Mouse (Mus musculus): Measurements from ENCODE around the gene Rnf220. TPM values are rescaled to one million over a fixed set of nuclear protein-coding genes. Genes with fewer than 3 reads are reported as not detected.

Rnf220 gene
- polyA plus RNA-seq, 1 experiment = 95.4 TPM

- Histone ChIP-seq H3K4me1 (ENCODE audit: control insufficient read depth, insufficient read depth, insufficient read length) (no peaks in the 10 kb centered on the region), H3K27me3 (ENCODE audit: control insufficient read depth, insufficient read depth, low read length) (no peaks in the 10 kb centered on the region), H3K4me3 (ENCODE audit: extremely low read depth, insufficient read depth, insufficient read length) (no peak overlapping the region), H3K27ac (ENCODE audit: insufficient read depth, low read length) (no peak overlapping the region), H3K36me3 (ENCODE audit: control insufficient read depth, insufficient read depth, low read length) (peaks cover 56% of the 10 kb centered on the region)
- no peak for TF ChIP-seq POLR2A (IDR thresholded peaks at IDR 0.05; ENCODE audit: low read depth, low read length)
- TF ChIP-seq CTCF (IDR thresholded peaks at IDR 0.05; ENCODE audit: extremely low read depth, insufficient read depth, insufficient read length, insufficient replicate concordance) = no peak
- DNase-seq (ENCODE audit: low read depth in 1 of 2, low spot score in 2 of 2) = no peak
- 90% methylated on average over 7 of the region's 7 CpGs for WGBS
Observed at GRCm38 (mm10) chr4:117277687-117278086, 219.2 kb downstream of the Rnf220 start.

GRCm38 (mm10) chr4:117277021-117277420 is 219.8 kb downstream of the Rnf220 start:
- no peaks in the 10 kb centered on the region for H3K27me3 ChIP-seq (ENCODE audit: control insufficient read depth, insufficient read depth, low read length)
- H3K4me1 ChIP-seq (ENCODE audit: control insufficient read depth, insufficient read depth, insufficient read length) = no peaks in the 10 kb centered on the region
- no peak for DNase-seq (ENCODE audit: low read depth in 1 of 2, low spot score in 2 of 2)
- 94% methylated on average over 13 of the region's 13 CpGs for WGBS
- peaks cover 59% of the 10 kb centered on the region for H3K36me3 ChIP-seq (ENCODE audit: control insufficient read depth, insufficient read depth, low read length)
- TF ChIP-seq CTCF (IDR thresholded peaks at IDR 0.05; ENCODE audit: extremely low read depth, insufficient read depth, insufficient read length, insufficient replicate concordance) (no peak), POLR2A (IDR thresholded peaks at IDR 0.05; ENCODE audit: low read depth, low read length) (no peak)
- no peak overlapping the region for H3K27ac ChIP-seq (ENCODE audit: insufficient read depth, low read length)
- H3K4me3 ChIP-seq (ENCODE audit: extremely low read depth, insufficient read depth, insufficient read length) = no peak overlapping the region

GRCm38 (mm10) chr4:117276281-117276711 is 220.6 kb downstream of the Rnf220 start:
- Histone ChIP-seq H3K4me3 (ENCODE audit: extremely low read depth, insufficient read depth, insufficient read length) (no peak overlapping the region), H3K27me3 (ENCODE audit: control insufficient read depth, insufficient read depth, low read length) (no peaks in the 10 kb centered on the region), H3K27ac (ENCODE audit: insufficient read depth, low read length) (no peak overlapping the region), H3K4me1 (ENCODE audit: control insufficient read depth, insufficient read depth, insufficient read length) (no peaks in the 10 kb centered on the region), H3K36me3 (ENCODE audit: control insufficient read depth, insufficient read depth, low read length) (peaks cover 59% of the 10 kb centered on the region)
- DNase-seq (ENCODE audit: low read depth in 1 of 2, low spot score in 2 of 2) = no peak
- WGBS = 94% methylated on average over 17 of the region's 17 CpGs
- TF ChIP-seq POLR2A (IDR thresholded peaks at IDR 0.05; ENCODE audit: low read depth, low read length) = no peak
- no peak for TF ChIP-seq CTCF (IDR thresholded peaks at IDR 0.05; ENCODE audit: extremely low read depth, insufficient read depth, insufficient read length, insufficient replicate concordance)

GRCm38 (mm10) chr4:117274720-117275119 is 222.1 kb downstream of the Rnf220 start:
- DNase-seq (ENCODE audit: low read depth in 1 of 2, low spot score in 2 of 2) = no peak
- TF ChIP-seq CTCF (IDR thresholded peaks at IDR 0.05; ENCODE audit: extremely low read depth, insufficient read depth, insufficient read length, insufficient replicate concordance) = no peak
- TF ChIP-seq POLR2A (IDR thresholded peaks at IDR 0.05; ENCODE audit: low read depth, low read length) = no peak
- Histone ChIP-seq H3K27ac (ENCODE audit: insufficient read depth, low read length) (no peak overlapping the region), H3K4me1 (ENCODE audit: control insufficient read depth, insufficient read depth, insufficient read length) (no peaks in the 10 kb centered on the region), H3K36me3 (ENCODE audit: control insufficient read depth, insufficient read depth, low read length) (peaks cover 53% of the 10 kb centered on the region), H3K27me3 (ENCODE audit: control insufficient read depth, insufficient read depth, low read length) (no peaks in the 10 kb centered on the region), H3K4me3 (ENCODE audit: extremely low read depth, insufficient read depth, insufficient read length) (no peak overlapping the region)
- 93% methylated on average over 4 of the region's 4 CpGs for WGBS

- Histone ChIP-seq H3K36me3 (ENCODE audit: control insufficient read depth, insufficient read depth, low read length) (peaks cover 47% of the 10 kb centered on the region), H3K4me1 (ENCODE audit: control insufficient read depth, insufficient read depth, insufficient read length) (no peaks in the 10 kb centered on the region), H3K27ac (ENCODE audit: insufficient read depth, low read length) (no peak overlapping the region), H3K4me3 (ENCODE audit: extremely low read depth, insufficient read depth, insufficient read length) (no peak overlapping the region), H3K27me3 (ENCODE audit: control insufficient read depth, insufficient read depth, low read length) (no peaks in the 10 kb centered on the region)
- 86% methylated on average over 12 of the region's 12 CpGs for WGBS
- no peak for DNase-seq (ENCODE audit: low read depth in 1 of 2, low spot score in 2 of 2)
- no peak for TF ChIP-seq CTCF (IDR thresholded peaks at IDR 0.05; ENCODE audit: extremely low read depth, insufficient read depth, insufficient read length, insufficient replicate concordance)
- no peak for TF ChIP-seq POLR2A (IDR thresholded peaks at IDR 0.05; ENCODE audit: low read depth, low read length)
Observed at GRCm38 (mm10) chr4:117272459-117272858, 224.4 kb downstream of the Rnf220 start.

- no peaks in the 10 kb centered on the region for H3K27me3 ChIP-seq (ENCODE audit: control insufficient read depth, insufficient read depth, low read length)
- H3K4me3 ChIP-seq (ENCODE audit: extremely low read depth, insufficient read depth, insufficient read length) = no peak overlapping the region
- WGBS = 22% methylated on average over 6 of the region's 6 CpGs
- H3K27ac ChIP-seq (ENCODE audit: insufficient read depth, low read length) = no peak overlapping the region
- TF ChIP-seq POLR2A (IDR thresholded peaks at IDR 0.05; ENCODE audit: low read depth, low read length) (no peak), CTCF (IDR thresholded peaks at IDR 0.05; ENCODE audit: extremely low read depth, insufficient read depth, insufficient read length, insufficient replicate concordance) (peak; percentile 80; the same call in 1 of the 2 replicates)
- peak; percentile 36 to 62 for DNase-seq (ENCODE audit: low read depth in 1 of 2, low spot score in 2 of 2)
- H3K36me3 ChIP-seq (ENCODE audit: control insufficient read depth, insufficient read depth, low read length) = peaks cover 26% of the 10 kb centered on the region
- no peaks in the 10 kb centered on the region for H3K4me1 ChIP-seq (ENCODE audit: control insufficient read depth, insufficient read depth, insufficient read length)
Observed at GRCm38 (mm10) chr4:117270278-117270677, 226.6 kb downstream of the Rnf220 start.

GRCm38 (mm10) chr4:117267831-117268437 is 228.9 kb downstream of the Rnf220 start:
- Histone ChIP-seq H3K27me3 (ENCODE audit: control insufficient read depth, insufficient read depth, low read length) (no peaks in the 10 kb centered on the region), H3K4me1 (ENCODE audit: control insufficient read depth, insufficient read depth, insufficient read length) (no peaks in the 10 kb centered on the region), H3K27ac (ENCODE audit: insufficient read depth, low read length) (no peak overlapping the region), H3K4me3 (ENCODE audit: extremely low read depth, insufficient read depth, insufficient read length) (no peak overlapping the region), H3K36me3 (ENCODE audit: control insufficient read depth, insufficient read depth, low read length) (peaks cover 12% of the 10 kb centered on the region)
- TF ChIP-seq CTCF (IDR thresholded peaks at IDR 0.05; ENCODE audit: extremely low read depth, insufficient read depth, insufficient read length, insufficient replicate concordance) (no peak), POLR2A (IDR thresholded peaks at IDR 0.05; ENCODE audit: low read depth, low read length) (no peak)
- 87% methylated on average over 25 of the region's 25 CpGs for WGBS
- DNase-seq (ENCODE audit: low read depth in 1 of 2, low spot score in 2 of 2) = no peak
